Mouse (Mus musculus) ovary, adult 10 weeks (tissue): ENCODE measurements around the gene Itgad. TPM values are rescaled to one million over a fixed set of nuclear protein-coding genes. Genes with fewer than 3 reads are reported as not detected.

Experiments used
- polyA plus RNA-seq: library from polyadenylated mRNA; stranded (reverse); fragments of 350-450 nt; fragmentation: Illumina TruSeq; extraction: RNeasy Lipid Tissue Mini Kit (QIAGEN cat#74804); gene quantifications from one replicate; pipeline ENCODE4 v1.2.3, GENCODE M21; 2014

Gene Itgad
- not detected for polyA plus RNA-seq

DNA sequence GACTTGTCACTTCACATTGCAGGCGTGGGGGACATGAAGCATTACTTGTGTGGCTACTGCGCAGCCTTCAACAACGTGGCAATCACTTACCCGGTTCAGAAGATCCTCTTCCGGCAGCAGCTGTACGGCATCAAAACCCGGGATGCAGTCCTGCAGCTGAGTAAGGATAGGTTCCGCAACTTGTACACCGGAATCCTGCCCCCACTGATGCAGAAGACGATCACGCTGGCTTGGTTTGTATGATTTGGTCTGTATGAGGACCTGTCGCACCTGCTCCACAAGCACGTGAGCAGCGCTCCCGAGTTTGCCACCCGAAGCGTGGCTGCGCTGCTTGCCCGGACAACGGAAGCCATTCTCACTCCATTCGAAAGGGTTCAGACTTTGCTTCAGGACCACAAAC is at the start of gene Itgad:
TSS of gene Itgad (plus strand) at position 301 of the 400 bp plus-strand sequence.

DNA sequence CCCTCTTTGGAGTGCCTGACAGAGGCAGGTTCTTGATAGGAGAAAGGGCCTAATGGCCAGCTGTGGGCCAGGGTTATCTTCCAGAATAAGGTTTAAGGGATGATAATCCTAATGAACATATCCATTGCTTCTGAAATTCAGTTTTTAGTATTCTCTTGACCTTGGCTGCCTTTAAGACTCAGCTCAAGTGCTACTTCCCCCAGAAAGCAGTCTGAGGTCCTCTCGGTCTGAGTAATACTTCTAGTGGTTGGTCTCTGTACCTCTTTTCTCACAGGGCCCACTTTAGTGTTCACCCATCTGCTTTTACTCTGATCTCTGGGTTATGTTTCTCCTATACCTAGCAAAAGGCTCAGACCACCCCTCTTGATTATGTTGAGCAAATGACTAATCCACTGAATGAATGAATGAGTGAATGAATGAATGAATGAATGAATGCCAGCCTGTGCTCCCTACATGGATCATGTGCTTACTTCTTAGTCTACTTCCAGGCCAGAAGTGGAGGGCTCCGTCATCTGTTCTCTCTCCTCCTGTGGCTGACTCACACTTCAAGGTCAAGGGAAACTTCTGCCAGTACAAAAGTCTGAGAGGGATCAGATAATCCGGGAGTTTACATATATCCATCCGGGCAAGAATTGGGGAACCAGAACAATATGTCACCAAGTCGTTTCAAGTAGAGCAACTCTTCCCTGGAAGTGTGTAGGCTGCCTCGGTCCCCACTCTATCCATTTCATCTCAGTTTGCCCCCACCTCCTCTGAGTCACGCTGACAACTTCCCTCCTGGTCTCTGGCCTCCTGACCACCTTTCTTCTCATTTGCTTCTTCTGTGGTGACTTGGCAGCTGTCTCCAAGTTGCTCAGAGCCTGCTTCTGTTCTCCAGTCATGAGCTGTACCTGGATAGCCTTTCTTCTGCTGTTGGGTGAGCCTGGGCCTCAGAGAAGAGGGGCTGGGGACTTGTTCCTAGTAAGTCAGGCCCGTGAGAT is 25.1 kb upstream of the Itgad start, which contains the start of gene Itgax:
TSS of gene Itgax (plus strand) at position 807 of the 980 bp plus-strand sequence.

DNA sequence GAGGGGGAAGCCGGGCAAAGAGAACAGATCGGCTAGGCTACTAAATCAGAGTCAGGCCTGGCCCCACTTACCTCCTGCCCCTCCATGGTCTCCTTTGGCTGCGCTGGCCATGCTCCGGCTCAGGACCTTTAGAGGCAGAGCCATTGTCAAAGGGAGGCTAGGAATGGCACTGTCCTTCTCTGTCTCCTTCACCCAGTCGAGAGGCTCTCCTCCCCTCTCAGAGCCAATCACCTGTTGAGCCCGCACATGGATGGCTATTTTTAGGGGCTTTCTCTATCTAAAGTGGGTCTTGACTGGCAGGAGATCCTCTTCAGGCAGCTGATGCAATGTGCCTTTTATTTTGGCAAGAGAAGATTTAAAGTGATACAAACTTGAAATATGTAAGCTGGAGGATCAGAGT is 52.0 kb downstream of the Itgad start, which contains the start of gene Cox6a2:
TSS of gene Cox6a2 (minus strand) at position 236 of the 400 bp plus-strand sequence.

DNA sequence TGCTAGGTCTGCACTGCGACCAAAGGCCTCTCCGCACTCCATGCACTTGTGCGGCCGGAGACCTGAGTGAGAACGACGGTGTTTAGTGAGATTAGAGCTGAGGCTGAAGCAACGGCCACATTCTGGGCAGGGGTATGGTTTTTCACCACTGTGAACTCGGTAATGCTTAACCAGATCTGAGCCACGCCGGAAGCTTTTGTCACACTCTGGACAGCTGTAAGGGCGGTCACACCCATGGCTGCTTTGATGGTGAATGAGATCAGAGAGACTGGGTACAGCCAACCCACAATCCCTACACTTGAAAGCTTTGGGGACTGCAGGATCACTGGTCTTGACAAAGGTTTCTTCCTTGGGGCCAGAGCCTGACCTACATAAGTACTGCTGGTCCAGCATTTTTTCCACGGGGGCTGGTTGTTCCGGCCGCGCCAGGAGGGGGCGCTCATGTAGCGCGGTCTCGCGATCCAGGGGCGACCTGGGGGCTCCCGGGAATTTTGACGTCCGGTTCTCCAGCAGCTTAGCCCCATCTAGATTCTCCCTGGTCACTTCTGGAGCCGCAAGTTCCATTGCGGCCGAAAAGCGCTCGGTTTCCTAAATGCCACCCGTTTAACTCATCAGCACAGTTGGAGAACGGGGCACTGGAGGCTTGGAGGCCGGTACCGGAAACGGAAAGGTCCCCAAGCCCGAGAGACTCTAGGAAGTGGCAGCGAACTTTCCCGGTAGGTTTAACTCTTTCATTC is 82.8 kb downstream of the Itgad start, which contains the start of gene Armc5:
TSS of gene Armc5 (plus strand) at position 487 of the 737 bp plus-strand sequence.

DNA sequence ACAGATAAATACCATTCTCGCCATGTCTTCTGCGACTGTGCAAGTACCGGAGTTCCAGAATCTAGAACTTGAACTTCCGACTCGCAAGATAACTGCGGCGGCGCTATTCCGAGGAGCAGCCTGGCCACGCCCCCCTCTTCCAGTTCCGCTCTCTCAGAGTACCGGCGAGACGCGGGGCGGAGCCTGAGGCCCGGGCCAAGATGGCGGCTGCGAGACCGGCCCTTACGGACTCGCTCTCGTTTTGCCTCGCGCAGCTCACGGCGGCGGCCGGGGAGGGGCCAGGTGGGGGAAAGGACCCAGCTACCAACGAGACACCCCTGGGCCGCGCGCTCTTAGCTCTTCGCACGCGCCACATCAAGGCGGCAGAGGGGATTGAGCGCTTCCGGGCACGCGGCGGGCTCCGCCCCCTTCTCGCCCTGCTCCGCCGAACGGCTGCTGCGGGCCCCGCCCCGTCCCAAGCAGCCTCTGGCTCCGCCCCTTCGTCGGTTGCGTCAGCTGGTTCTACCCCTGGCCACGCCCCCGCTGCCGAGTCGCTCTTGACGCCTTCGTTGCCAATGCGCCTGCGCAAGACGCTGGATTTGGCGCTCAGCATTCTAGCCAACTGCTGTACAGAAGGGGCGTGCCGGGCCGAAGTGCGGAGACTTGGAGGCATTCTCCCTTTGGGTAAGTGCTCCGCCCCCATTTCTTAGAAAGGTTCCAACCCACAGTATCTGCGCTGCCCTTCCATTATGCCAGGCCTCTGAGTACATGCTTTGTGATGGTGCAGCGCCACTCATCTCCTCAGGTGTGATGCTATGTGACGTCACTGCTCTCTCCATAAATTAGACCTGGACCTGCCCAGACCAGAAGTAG is 84.0 kb downstream of the Itgad start, which contains the start of gene 9130023H24Rik:
TSS of gene 9130023H24Rik (minus strand) at position 105 of the 852 bp plus-strand sequence.

DNA sequence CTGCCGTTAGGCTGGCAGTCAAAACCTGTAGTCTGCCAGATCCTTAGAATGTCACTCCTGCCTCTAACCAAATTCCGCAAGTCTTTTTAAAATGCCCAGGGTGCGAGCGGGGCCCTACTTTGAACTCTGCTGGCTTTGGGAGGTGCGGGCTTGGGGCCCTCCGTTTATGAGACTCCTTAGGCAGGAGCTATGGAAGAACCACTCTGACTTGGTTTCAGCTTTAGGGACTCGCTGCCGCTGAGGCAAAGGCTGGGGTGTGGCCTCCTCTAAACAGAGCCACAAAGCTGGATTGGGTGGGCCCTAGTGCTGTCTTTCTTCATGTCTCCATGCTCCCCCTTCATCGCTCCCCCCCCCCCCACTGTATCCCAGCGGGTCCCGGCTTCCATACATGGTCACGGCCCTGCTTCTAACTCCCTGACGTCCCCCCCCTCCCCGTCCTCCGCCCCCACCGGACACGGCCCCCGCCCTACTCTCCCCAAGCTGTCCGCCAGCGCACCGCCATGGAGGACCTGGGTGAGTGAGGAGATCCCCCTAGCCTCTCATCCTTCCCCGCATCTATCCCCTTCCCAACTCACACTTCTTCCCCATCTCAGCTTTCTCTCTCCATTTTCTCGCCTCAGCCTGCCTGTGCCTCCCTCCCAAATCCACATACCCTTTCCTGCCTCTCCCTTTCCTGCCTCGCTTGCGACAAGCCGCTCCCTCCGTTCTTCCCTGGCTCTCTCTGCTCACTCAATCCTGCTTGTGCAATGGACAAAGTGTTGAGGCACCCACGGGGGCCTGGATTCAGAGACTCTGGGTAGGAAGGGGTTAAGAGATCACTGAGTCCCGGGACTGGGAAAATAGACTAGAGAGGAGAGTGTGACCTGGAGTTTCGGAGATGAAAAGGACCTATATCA is 92.6 kb downstream of the Itgad start, which contains the start of gene Tgfb1i1:
TSS of gene Tgfb1i1 (plus strand) at position 317 of the 896 bp plus-strand sequence.

DNA sequence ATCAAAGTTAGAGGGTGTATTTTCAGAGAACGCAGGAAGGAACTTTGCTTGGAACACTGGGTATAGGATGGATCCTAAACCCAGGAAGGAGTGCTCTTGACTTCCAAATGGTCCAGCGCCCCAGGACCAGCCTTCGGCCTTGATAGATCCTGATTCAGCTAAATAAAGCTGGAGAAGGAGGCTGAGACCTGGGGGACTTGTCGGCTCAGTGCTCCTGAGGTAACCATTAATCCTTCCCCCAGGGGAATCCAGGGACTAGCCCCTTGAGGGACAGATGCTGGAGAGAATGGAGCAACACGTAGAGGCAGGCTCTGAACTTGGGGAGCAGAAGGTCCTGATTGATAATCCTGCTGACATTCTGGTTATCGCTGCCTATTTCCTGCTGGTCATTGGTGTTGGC is 111.2 kb downstream of the Itgad start, which contains the start of gene Slc5a2:
TSS of gene Slc5a2 (plus strand) at position 247 of the 400 bp plus-strand sequence.

Other genes with a start within 250 kb of the Itgad start
- 7.5 TPM for gene Kat8, start 241.9 kb upstream of the Itgad start, polyA plus RNA-seq
- not detected for gene Prss8, start 224.3 kb upstream of the Itgad start, polyA plus RNA-seq
- not detected for gene Prss36, start 207.7 kb upstream of the Itgad start, polyA plus RNA-seq
- gene Fus, start 186.9 kb upstream of the Itgad start, polyA plus RNA-seq = 903 TPM
- 5.3 TPM for gene Pycard, start 160.5 kb upstream of the Itgad start, polyA plus RNA-seq
- gene Trim72, start 150.4 kb upstream of the Itgad start, polyA plus RNA-seq = not detected
- 5.8 TPM for gene Itgam, start 91.7 kb upstream of the Itgad start, polyA plus RNA-seq
- not detected for gene Gm49368, start 91.7 kb upstream of the Itgad start, polyA plus RNA-seq
- gene Itgax, start 24.8 kb upstream of the Itgad start, polyA plus RNA-seq = 5.0 TPM
- not detected for gene Cox6a2, start 52.0 kb downstream of the Itgad start, polyA plus RNA-seq
- gene Armc5, start 83.0 kb downstream of the Itgad start, polyA plus RNA-seq = 0.26 TPM
- gene 9130023H24Rik, start 83.7 kb downstream of the Itgad start, polyA plus RNA-seq = 7.0 TPM
- gene Tgfb1i1, start 92.4 kb downstream of the Itgad start, polyA plus RNA-seq = 18.4 TPM
- gene Slc5a2, start 111.3 kb downstream of the Itgad start, polyA plus RNA-seq = not detected
- 4.8 TPM for gene BC017158, start 143.8 kb downstream of the Itgad start, polyA plus RNA-seq